Mouse (Mus musculus) activated CD4-positive, CD25-positive, alpha-beta regulatory T cell, adult 4 months (primary cell): Measurements from ENCODE around the gene Vgf. TPM values are rescaled to one million over a fixed set of nuclear protein-coding genes. Genes with fewer than 3 reads are reported as not detected.

ENCODE experiments used
- ATAC-seq: one replicate; pipeline ENCODE4 v1.8.0; 2017
- polyA plus RNA-seq, 2 experiments: library from polyadenylated mRNA; unstranded; fragments of 100-300 nt; shearing (Covaris generic); gene quantifications; one replicate each; pipeline ENCODE4 v1.2.1; 2017

Vgf gene
- polyA plus RNA-seq, 2 experiments from 2014 or later: not detected

DNA sequence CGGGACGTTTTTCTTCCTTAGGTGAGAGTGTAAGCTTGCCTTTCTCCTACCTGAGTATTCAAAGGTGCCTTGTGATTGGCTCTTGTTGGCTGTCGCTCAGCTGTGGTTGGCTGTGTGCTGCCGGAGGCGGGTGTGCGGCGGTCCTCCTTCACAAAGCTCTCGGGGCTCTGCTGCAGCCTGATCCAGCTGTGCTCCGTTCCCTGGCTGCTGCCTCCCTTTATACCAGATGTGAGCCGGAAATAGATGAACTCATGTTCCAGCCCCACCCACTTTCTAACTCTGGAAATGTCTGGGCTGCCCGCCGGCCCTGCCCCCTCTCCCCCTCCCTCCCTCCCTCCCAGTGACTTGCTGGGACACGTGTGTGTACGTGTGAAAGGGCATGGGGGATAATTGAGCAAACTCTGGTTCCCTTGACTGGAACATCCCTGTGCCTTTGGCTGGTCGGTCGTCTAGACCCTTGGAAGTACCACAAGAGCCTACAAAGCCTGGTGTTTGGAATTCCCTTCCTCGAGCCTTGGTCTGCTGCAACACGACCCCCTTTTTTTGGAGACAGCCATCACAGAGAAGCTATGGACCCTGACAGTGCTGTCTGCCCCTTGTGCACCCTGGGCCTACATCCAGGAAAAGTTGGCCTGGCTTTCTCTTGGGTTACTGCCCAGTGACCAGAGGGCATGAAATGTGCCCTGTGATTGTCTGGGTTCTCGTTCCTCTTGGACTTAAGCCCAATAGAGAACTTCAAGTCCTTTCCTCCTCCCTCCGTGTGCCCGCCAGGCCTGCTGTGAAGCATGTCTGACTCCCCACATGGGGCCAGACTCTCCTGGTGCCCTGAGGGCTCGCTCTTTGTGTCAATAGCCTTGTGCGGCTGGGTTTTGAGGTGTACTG, 46.1 kb downstream of the Vgf start, which contains the start of gene Serpine1:
Serpine1 (minus strand) TSS at position 190 of the 882 bp plus-strand sequence.
- peak; percentile 68 for ATAC-seq

DNA sequence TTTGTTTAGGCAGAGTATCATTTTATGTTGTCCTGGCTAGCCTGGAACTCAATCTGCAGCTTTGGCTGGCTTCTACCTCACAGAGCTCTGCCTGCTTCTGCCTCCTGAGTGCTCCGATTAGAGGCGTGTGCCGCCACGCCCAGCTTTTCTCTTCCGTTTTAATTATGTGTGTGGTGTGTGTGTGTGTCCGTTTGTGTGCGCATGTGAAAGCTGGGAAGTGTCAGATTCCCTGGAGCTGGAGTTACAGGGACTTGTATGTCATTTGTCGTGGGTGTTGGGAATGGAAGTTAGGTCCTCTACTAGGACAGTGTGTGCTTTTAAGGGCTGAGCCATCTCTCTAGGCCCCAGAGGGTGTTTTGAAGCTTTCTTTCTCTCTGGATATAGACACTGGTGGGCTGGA, 46.9 kb downstream of the Vgf start:
- ATAC-seq: no peak

DNA sequence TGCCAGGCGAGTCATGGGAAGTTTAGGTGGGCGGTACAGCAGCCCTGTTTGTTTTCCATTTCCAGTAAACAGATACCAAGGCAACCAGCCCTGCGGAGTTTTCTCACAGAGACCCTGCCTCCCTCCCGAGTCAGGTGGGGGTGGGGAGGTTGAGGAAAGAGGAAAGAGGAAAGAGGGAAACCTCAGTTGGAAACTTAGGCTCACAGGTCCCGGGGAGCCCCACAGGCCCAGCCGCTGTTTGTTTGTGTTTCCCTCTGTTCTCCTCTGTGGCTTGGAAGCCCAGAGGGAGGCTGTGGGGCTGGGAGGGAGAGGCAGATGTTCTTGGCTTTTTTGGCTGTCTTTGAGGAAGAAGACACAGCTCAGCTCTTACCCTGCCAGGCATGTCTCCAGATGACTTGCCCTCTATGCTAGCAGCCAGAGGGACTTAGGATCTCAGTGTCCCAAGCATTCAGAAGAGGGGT, 48.0 kb downstream of the Vgf start:
- no peak for ATAC-seq

DNA sequence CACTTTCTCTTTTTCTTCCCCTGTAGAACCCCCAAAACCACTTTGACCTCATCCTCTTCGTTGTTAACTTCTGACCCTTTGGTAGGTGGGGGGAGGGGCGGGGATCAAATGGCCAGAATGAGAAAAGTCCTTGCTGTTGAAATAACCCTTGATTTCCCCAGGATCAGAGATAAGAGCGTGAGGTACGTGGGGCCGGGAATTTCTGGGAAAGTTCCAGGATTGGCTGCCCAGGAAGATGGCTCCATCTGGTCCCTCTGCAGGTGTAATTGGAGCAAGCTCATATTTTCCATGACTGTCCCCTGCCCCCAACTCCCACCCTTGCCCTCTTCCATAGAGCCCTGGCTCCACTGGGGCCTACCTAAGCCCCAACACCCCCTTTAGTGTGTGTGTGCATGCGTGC, 49.5 kb downstream of the Vgf start:
- no peak for ATAC-seq

DNA sequence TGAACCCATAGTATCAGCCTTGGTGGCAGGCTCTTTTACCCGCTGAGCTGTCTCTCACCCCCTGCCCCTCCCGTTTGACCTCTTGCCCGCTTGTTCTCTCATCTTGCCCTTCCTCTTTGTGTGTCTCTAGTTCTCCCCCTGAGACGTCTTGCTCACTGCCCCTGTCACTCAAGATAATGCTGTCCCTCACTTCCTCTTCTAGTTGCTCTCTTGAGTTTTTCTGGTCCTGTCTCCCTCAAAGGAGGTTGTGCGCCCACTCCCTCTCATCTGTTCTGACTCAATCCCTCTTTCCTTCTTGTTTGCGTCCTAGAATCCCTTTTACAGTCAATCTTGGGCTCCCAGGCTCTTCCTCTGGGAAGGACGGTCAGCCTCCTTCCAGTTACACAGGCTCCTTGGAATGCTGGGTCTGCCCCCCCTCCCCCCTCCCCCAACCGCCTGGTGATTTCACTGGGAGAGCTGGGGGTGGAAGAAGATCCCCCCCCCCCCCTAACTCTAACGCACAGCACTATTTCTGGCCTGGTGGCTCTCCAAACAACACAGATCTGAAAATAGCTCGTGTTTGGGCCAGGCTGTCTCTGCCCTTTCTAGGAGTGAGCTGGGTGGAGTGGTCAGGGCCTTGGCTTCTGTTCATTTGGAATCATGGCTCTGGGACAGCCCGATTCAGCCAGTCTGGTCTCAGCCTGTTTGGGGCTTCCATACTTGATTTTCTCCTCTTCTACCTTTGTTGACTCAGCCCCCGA, 50.2 kb downstream of the Vgf start:
- no peak for ATAC-seq

DNA sequence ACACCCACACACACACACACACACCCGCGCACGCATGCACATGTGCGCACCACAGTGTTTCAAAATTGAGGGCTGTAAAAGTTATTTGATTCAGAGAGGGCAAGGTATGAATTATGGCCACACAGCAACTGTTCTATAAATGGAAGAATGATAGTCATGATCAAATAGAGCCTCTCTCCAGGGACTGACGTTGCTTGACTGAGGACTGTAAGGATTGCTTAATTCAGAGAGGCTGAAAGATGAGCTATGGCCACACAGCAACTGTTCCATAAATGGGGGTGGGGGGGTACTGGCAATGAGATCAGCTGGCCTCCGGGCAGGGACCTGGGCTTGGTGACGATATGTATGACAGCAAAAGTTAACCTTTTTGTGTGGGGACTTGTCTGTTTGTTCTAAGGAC, 51.0 kb downstream of the Vgf start:
- ATAC-seq: no peak

DNA sequence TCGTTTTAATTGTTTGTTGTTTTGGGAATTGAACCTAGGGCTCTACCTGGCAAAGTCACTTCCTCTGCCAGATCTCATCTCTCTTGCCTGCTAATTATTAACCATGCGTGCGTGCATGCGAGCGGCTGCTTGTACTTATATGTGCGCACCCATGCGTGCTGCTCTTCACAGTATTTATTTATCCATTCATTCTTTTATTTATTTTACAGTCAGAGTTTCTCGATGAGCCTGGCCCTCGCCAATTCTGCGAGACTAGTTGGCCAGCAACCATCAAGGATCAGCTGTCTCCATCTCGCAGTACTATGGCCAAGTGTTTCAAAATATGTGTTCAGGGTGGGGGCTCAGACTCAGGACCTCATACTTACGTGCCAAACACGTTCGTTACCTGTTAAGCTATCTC, 51.8 kb downstream of the Vgf start:
- ATAC-seq: no peak

DNA sequence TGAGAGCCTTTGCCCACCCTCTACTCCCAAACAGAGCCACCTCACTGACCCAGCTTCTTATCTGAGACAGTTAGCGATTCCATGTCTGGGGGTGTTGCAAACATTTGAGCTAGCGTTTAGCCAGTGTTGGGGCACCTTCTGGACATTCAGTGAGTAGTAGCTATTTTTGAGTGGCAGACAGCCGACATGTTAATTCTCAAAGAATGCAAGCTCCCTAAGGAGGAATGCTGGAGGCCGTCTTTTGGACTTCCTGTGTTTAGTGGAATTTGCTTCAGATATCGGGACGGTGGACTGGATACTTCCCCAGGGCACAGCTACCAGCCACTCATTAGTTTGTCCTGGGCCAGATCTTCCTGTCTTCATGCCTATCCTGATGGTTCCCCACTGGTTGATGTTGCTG, 52.4 kb downstream of the Vgf start:
- no peak for ATAC-seq

DNA sequence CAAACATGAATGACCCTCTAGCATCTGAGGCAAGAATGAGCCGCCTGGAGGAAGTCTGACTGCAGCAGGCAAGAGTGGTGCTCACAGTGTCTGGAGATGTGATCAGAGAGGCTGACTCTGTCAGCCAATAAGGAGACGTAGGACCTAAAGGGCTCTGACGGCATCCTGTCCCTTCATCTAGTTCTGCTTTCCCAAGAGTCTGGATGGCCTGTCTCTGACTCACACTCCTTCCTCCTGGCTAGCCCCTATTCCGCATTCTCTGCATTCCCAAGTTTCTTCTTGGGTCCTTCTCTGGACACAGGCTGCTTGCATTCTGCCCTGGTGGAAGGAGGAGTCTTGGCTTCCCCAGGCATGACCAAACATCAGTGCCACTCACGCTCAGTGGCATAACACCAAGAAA, 53.7 kb downstream of the Vgf start:
- ATAC-seq: no peak

Other genes starting within 250 kb of the Vgf start
- not detected for gene Col26a1, start 143.2 kb upstream of the Vgf start, polyA plus RNA-seq
- gene Ift22, start 118.2 kb upstream of the Vgf start, polyA plus RNA-seq: 1 to 10 TPM; 7.4 to 9.7 TPM
- gene Fis1, start 73.1 kb upstream of the Vgf start, polyA plus RNA-seq: 100 to 1,000 TPM; 446 to 499 TPM
- gene Cldn15, start 59.8 kb upstream of the Vgf start, polyA plus RNA-seq: not detected
- 1 to 10 TPM; 2.6 to 6.0 TPM for gene Plod3, start 39.4 kb upstream of the Vgf start, polyA plus RNA-seq
- 10 to 100 TPM; 56.5 to 66.5 TPM for gene Znhit1, start 38.4 kb upstream of the Vgf start, polyA plus RNA-seq
- 10 to 100 TPM; 71.3 to 90.7 TPM for gene Ap1s1, start 19.7 kb downstream of the Vgf start, polyA plus RNA-seq
- not detected for gene Serpine1, start 45.9 kb downstream of the Vgf start, polyA plus RNA-seq
- gene Trim56, start 89.8 kb downstream of the Vgf start, polyA plus RNA-seq: 10 to 100 TPM; 15.1 to 15.6 TPM
- under 1 TPM in 1 of 2 experiments, not detected in 1; 0.22 TPM for gene Muc3, start 122.9 kb downstream of the Vgf start, polyA plus RNA-seq
- gene Muc3a, start 186.0 kb downstream of the Vgf start, polyA plus RNA-seq: 1 to 10 TPM; 2.4 to 5.6 TPM